Mouse (Mus musculus) kidney, adult 2 months (tissue): ENCODE results near the gene Ncbp3. TPM values are rescaled to one million over a fixed set of nuclear protein-coding genes. Genes with fewer than 3 reads are reported as not detected.

Experiments
- DNase-seq: peaks from one replicate; pipeline ENCODE4 v3.0.0; 2021
- H3K27ac ChIP-seq: fragments of 200-500 bp; 2 replicates; pipeline ENCODE4 v1.5.1; 2012; ENCODE audit warnings: low read depth, low read length, control low read depth, inconsistent platforms; ENCODE audit not compliant: insufficient read depth
- H3K27me3 ChIP-seq: fragments of 200-500 bp; replicated peaks from 2 replicates; pipeline ENCODE4 v1.6.1; 2012; ENCODE audit warnings: mild to moderate bottlenecking, moderate library complexity, low read length, inconsistent platforms; ENCODE audit not compliant: control insufficient read depth, insufficient read depth
- H3K36me3 ChIP-seq: fragments of 200-500 bp; 2 replicates; pipeline ENCODE4 v1.6.1; 2012; ENCODE audit warnings: mild to moderate bottlenecking, moderate library complexity, low read length, inconsistent platforms; ENCODE audit not compliant: control insufficient read depth, insufficient read depth
- H3K4me1 ChIP-seq: fragments of 200-500 bp; 2 replicates; pipeline ENCODE4 v1.6.1; 2011; ENCODE audit warnings: low read length; ENCODE audit not compliant: control insufficient read depth, insufficient read depth
- H3K4me3 ChIP-seq: fragments of 200-500 bp; 2 replicates; pipeline ENCODE4 v1.5.1; 2011; ENCODE audit warnings: mild to moderate bottlenecking, low read depth, low read length, control low read depth; ENCODE audit not compliant: insufficient read depth
- CTCF ChIP-seq: fragments of 200-500 bp; conservative IDR thresholded peaks from 2 replicates; pipeline ENCODE4 v1.5.1; 2011; ENCODE audit warnings: low read depth, mild to moderate bottlenecking, control low read depth, low read length, moderate library complexity, mixed read lengths; ENCODE audit not compliant: insufficient read depth, insufficient read length
- POLR2A ChIP-seq: fragments of 200-500 bp; IDR thresholded peaks from one replicate; pipeline ENCODE4 v1.6.1; 2011; ENCODE audit warnings: low read depth, low read length, control low read depth
- WGBS: fragments of 180-500 bp; shearing (Covaris S2); methylation state at CpG from one replicate; pipeline ENCODE4 v1.1.7; 2018; 5-methylcytosine and 5-hydroxymethylcytosine counted together
- polyA plus RNA-seq: library from polyadenylated mRNA; depleted of rRNA; stranded (reverse); fragments of >200 nt; gene quantifications from 2 replicates; pipeline ENCODE4 v1.2.3, GENCODE M21; 2012; rRNA removed

Gene Ncbp3
- polyA plus RNA-seq: 2.2 and 2.9 TPM in 2 replicates

GRCm38 (mm10) chr11:73047542-73047996 lies at the start of gene Ncbp3:
Ncbp3 (plus strand) TSS chr11:73047783.
- Histone ChIP-seq H3K4me1 (peaks cover 7% of the 10 kb centered on the region; the same call in 1 of the 2 replicates), H3K27ac (peak within 1 kb of the TSS; percentile 82), H3K36me3 (no peaks in the 10 kb centered on the region), H3K4me3 (peak within 1 kb of the TSS; percentile 70), H3K27me3 (no peaks in the 10 kb centered on the region)
- under 1% methylated on average over 38 of the region's 39 CpGs for WGBS
- DNase-seq: peak; percentile 98
- peak; percentile 66 for TF ChIP-seq CTCF
- no peak for TF ChIP-seq POLR2A

GRCm38 (mm10) chr11:72998771-72999170 lies 48.8 kb upstream of the Ncbp3 start, which contains the start of gene P2rx1:
P2rx1 (plus strand) TSS chr11:72999103.
- TF ChIP-seq CTCF (no peak), POLR2A (no peak)

GRCm38 (mm10) chr11:73001029-73001428 lies 46.6 kb upstream of the Ncbp3 start:
- TF ChIP-seq CTCF (peak; percentile 96), POLR2A (no peak)
- no peak overlapping the region for H3K4me3 ChIP-seq
- DNase-seq: peak; percentile 83
- H3K4me1 ChIP-seq: no peaks in the 10 kb centered on the region
- H3K27ac ChIP-seq: no peak overlapping the region
- 11% methylated on average over 6 of the region's 6 CpGs for WGBS
- H3K27me3 ChIP-seq: no peaks in the 10 kb centered on the region
- no peaks in the 10 kb centered on the region for H3K36me3 ChIP-seq

More at GRCm38 (mm10) chr11:72998771-72999170, 48.8 kb upstream of the Ncbp3 start, which contains the start of gene P2rx1:
- Histone ChIP-seq H3K36me3 (no peaks in the 10 kb centered on the region), H3K4me3 (no peak within 1 kb of the TSS), H3K4me1 (no peaks in the 10 kb centered on the region), H3K27ac (no peak within 1 kb of the TSS; the same call in 1 of the 2 replicates), H3K27me3 (no peaks in the 10 kb centered on the region)
- peak; percentile 48 for DNase-seq
- 45% methylated on average over 8 of the region's 8 CpGs for WGBS

GRCm38 (mm10) chr11:73006377-73006776 lies 41.2 kb upstream of the Ncbp3 start:
- Histone ChIP-seq H3K4me1 (no peaks in the 10 kb centered on the region), H3K4me3 (no peak overlapping the region), H3K36me3 (no peaks in the 10 kb centered on the region), H3K27ac (no peak overlapping the region), H3K27me3 (no peaks in the 10 kb centered on the region)
- TF ChIP-seq POLR2A: no peak
- TF ChIP-seq CTCF: peak; percentile 97
- DNase-seq: peak; percentile 77
- 1% methylated on average over 2 of the region's 2 CpGs for WGBS

GRCm38 (mm10) chr11:73007113-73007512 lies 40.5 kb upstream of the Ncbp3 start:
- Histone ChIP-seq H3K27ac (no peak overlapping the region), H3K4me1 (no peaks in the 10 kb centered on the region), H3K27me3 (no peaks in the 10 kb centered on the region), H3K36me3 (no peaks in the 10 kb centered on the region), H3K4me3 (no peak overlapping the region)
- TF ChIP-seq POLR2A: no peak
- no peak for TF ChIP-seq CTCF
- no peak for DNase-seq
- WGBS: 59% methylated on average over 3 of the region's 3 CpGs

DNA sequence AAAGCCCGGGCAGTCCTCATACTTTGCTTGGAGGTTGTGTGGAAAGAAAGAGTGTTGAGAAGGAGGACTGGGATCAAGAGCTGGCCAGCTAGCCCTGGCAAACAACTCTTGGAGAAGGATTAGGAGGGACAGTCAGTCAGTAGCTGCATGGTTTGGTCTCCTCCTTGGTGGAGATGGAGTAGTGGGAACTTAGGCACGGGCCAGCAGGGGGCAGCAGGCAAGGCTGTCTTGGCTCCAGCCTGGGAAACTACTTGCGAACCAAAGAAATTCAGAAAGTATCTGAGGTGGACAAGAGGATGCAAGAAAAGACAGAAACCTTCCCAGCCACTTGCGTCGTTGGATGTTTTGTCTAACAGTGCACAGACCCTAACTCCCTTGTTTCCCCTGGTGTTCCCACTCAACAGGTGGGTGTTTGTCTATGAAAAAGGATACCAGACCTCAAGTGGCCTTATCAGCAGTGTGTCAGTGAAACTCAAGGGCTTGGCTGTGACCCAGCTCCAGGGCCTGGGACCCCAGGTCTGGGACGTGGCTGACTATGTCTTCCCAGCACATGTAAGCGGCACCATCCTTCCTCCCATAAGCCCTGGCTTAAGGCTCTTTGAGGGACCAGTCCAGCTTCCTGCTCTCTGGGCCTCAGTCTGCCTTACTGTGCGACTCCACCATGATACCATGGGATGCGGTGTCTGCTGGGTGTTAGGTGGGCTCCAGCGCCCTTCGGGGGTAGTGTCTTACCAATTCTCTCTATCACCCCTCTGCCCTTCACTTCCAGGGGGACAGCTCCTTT lies 39.7 kb upstream of the Ncbp3 start:
- no peaks in the 10 kb centered on the region for H3K27me3 ChIP-seq
- H3K4me3 ChIP-seq: no peak overlapping the region
- peak; percentile 65 for DNase-seq
- no peaks in the 10 kb centered on the region for H3K4me1 ChIP-seq
- TF ChIP-seq CTCF (peak; percentile 86), POLR2A (no peak)
- no peak overlapping the region for H3K27ac ChIP-seq
- 58% methylated on average over 11 of the region's 11 CpGs for WGBS
- H3K36me3 ChIP-seq: no peaks in the 10 kb centered on the region

- H3K27ac ChIP-seq: no peak overlapping the region
- peaks cover 3% of the 10 kb centered on the region; the same call in 1 of the 2 replicates for H3K4me1 ChIP-seq
- H3K4me3 ChIP-seq: no peak overlapping the region
- 77% methylated on average over 2 of the region's 2 CpGs for WGBS
- H3K36me3 ChIP-seq: no peaks in the 10 kb centered on the region
- no peaks in the 10 kb centered on the region for H3K27me3 ChIP-seq
- no peak for DNase-seq
- no peak for TF ChIP-seq POLR2A
Observed at GRCm38 (mm10) chr11:73008826-73009225, 38.8 kb upstream of the Ncbp3 start.
